Mouse (Mus musculus) retina, postnatal 7 days (tissue): ENCODE results near the gene Lrrc75a.
"Not testable (repeated sequence)": the region's sequence is repeated elsewhere in the genome, so short reads cannot be mapped to it uniquely, and the experiment has no call there.

Source experiments
- DNase-seq: peaks from one replicate; pipeline ENCODE4 v3.0.0-alpha.2; 2012; ENCODE audit warnings: low read depth, low spot score

Gene Lrrc75a

GRCm38 (mm10) chr11:62647661-62648590 is at the start of gene Lrrc75a:
Gene Lrrc75a (minus strand): TSS chr11:62648523.
- DNase-seq = no peak

DNA sequence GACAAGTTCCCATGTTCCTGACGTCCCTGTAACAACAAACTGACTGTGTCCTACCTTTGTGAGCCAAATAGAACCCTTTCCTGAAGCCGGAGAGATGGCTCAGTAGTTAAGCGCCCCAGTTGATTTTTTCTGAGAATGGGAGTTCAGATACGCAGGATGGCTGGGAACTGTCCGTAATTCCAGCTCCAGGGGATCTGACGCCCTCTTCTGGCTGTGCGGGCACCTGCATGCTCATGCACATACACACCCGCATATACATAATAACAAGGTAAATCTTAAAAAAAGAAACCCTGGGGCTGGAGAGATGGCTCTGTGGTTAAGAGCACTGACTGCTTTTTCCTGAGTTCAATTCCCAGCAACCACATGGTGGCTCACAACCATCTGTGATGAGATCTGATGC is 46.8 kb upstream of the Lrrc75a start:
- no peak for DNase-seq

DNA sequence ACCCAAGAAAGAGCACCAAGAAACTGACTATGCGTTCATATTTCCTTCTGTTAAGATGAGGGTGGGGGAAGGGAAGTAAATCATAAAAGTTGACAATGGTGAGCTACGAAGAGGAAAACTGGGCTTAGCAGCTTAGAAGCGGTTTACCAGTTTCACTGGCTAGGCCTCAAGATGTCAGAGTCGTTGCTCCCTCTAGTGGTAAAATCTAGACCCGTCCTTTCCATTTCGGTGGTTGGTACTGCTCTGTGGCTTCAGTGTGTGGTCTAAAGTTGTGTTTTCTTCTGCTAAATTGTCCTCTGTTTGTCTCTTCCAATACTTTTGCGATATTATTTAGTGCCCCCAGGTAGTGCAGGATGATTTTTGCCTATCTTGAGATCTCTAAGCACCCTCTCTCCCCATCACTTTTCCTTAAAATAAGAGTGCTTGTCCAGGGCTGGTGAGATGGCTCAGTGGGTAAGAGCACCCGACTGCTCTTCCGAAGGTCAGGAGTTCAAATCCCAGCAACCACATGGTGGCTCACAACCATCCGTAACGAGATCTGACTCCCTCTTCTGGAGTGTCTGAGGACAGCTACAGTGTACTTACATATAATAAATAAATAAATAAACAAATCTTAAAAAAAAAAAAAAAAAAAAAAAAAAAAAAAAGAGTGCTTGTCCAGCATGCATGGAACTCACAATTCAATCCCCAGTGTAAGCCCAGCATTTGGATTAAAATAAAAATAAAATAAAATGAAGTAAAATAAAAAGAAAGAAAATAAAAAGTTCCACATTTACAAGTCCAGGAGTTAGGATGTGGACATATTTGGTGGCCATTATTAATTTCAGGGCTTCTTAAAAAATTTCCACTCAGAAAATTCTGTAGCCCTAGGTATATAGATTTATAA is 45.2 kb upstream of the Lrrc75a start:
- DNase-seq = peak; percentile 73

DNA sequence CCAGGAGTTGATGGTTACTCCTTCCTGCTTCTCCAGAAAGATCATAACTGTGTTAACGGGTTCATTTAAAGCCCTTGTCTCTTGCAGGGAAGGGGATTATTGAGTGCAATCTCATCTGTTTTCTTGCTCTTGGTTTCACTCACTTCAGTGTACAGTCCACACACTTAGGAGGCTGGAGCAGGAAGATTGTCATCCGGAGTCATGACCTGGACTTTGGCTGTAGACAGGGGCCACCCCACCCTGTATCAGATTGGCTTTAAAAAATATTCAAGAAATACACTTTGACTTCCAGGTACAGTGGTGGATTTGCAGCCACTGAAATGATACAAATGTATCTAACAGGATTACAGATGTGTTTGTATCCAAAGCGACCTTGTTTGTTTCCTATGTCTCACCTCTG is 43.3 kb upstream of the Lrrc75a start:
- no peak for DNase-seq

- no peak for DNase-seq
Measured at GRCm38 (mm10) chr11:62679954-62680353, 31.6 kb upstream of the Lrrc75a start.

GRCm38 (mm10) chr11:62678778-62679354 is 30.5 kb upstream of the Lrrc75a start:
- no peak for DNase-seq

- DNase-seq = no peak
Measured at GRCm38 (mm10) chr11:62676290-62676596, 27.9 kb upstream of the Lrrc75a start.

DNA sequence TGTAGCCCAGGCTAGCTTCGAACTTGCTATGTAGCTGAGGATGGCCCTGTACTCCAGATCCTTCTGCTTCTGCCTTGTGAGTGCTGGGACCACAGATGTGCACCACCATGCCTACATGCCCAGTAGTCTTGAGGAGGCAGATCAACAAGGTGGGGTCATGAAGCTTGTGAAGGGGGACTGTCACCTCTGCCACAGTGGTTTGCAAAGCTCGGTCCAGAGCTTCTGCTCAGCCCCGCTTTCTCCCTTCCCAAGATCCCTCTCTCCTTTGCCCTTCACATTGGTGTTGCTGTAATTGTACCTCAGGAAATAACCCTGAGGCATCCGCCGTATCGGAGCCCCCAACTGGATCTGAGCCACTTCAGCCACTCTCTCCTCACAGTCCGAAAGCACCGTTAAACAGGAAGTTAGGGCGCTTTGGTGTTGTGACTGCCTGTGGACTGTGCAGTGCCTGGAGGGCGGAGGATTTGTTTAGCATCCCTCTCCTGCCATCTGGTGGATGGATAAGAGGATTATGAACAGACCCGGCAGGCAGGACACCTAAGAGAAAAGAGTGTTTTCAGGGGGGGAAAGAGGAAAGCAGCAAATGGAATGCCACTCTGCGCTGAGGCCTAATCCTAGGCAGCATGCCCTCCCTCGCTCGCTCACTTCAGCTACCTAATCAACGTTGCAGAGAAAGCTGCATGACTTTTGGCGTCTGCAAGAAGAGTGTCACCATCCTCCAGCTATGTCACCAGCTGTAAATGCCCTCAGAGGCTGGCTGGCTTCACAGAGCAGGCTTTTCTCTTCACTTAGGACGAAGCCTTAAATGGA is 27.4 kb upstream of the Lrrc75a start:
- DNase-seq = peak; percentile 84

DNA sequence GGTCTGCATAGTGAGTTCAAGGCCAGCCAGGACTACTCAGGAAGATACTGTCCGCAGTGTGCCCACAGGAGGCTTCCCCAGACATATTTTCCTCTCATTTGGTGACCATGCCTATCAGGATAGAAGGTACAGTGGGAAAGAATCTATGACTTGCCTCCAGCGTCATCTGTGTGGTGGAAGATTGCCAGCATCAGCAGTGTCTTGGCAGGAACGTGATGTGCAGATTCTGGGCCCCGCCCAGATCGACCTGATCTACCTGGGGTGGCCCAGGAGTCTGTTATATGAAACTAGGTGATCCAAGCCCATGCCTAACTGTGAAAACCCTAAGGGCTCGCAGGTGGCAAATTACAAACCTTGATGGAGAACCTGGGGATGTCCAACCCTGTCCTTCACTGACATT is 21.7 kb upstream of the Lrrc75a start:
- no peak for DNase-seq

DNA sequence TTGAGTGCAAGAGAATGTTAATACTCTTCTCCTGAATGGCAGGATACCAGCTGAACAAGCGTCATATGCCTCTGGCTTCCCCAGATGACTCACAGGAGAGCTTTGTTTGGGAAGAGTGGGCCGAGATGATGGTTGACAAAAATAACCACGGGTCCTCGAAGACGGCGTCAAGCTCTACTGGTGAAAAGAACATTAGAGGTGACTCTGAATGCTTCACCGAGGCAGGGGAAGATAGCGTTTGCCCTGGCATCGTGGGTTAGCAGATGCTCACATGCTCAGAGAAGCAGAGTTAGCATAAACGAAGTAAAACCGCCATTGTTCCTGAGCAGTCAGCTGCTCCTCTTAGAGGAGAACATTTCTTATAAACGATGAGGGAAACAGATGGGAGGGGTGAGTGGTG is 21.1 kb upstream of the Lrrc75a start:
- no peak for DNase-seq

GRCm38 (mm10) chr11:62668986-62669385 is 20.7 kb upstream of the Lrrc75a start:
- DNase-seq = no peak

GRCm38 (mm10) chr11:62664250-62664649 is 15.9 kb upstream of the Lrrc75a start:
- no peak for DNase-seq

DNA sequence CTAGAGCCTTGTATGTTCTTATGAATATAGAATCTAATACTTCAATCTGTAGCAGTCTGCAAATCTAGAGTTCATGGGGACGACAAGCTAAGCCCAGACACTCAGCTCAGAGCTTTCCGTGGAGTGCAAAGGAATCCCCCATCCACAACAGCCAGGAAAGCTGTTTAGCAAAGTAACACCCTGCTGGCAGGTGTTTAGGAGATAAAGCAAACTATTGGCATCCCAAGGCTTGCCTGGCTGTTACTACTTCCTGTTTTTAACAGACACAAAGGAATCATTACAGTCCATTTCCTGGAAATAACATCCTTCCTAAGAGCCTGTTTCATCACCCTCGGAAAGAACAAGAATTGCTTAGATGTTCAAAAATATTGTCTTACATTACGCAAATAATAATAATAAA is 12.6 kb upstream of the Lrrc75a start:
- no peak for DNase-seq

DNA sequence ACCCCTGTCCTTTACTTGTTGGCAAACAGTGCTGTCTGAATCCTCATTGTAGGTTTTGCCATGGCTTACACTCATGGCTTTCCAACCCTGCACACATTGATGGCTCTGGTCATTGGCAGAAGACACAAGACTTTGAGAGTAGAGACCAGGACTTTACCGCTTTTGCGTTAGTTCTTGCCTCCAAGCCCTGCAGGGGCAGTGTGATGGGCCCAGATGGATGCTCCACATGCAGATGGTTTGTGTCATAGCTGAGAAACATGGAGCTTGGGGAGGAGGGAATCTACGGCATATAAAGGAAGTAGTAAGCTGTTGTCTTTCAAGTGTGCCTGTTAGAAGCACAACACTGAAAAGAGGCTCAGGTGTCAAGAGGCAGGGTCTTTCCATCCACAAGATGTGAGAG is 3.8 kb upstream of the Lrrc75a start:
- DNase-seq = no peak

- DNase-seq = no peak
Measured at GRCm38 (mm10) chr11:62651563-62651962, 3.2 kb upstream of the Lrrc75a start.

DNA sequence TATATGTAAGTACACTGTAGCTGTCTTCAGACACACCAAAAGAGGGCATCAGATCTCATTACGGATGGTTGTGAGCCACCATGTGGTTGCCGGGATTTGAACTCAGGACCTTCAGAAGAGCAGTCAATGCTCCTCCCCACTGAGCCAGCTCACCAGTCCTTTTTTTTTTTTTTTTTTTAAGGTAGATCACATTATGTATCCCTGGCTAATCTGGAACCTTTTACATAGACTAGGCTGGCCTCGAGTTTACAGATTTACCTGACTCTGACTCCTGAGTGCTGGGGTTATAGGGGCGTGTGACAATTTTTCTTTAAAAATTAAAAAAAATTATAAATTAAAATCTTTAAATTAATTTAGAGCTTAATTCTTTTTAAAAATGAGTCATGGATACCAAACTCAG is 1.5 kb upstream of the Lrrc75a start:
- not testable (repeated sequence) for DNase-seq

- peak; percentile 91 for DNase-seq
Measured at GRCm38 (mm10) chr11:62648591-62649391, 468 bp upstream of the Lrrc75a start, which contains the start of gene Mmgt2. Gene Mmgt2 (plus strand): TSS chr11:62648664.

GRCm38 (mm10) chr11:62646958-62647515 is 1.3 kb downstream of the Lrrc75a start:
- DNase-seq = no peak

GRCm38 (mm10) chr11:62646495-62646843 is 1.9 kb downstream of the Lrrc75a start:
- no peak for DNase-seq
